In the genomic region with DNA sequence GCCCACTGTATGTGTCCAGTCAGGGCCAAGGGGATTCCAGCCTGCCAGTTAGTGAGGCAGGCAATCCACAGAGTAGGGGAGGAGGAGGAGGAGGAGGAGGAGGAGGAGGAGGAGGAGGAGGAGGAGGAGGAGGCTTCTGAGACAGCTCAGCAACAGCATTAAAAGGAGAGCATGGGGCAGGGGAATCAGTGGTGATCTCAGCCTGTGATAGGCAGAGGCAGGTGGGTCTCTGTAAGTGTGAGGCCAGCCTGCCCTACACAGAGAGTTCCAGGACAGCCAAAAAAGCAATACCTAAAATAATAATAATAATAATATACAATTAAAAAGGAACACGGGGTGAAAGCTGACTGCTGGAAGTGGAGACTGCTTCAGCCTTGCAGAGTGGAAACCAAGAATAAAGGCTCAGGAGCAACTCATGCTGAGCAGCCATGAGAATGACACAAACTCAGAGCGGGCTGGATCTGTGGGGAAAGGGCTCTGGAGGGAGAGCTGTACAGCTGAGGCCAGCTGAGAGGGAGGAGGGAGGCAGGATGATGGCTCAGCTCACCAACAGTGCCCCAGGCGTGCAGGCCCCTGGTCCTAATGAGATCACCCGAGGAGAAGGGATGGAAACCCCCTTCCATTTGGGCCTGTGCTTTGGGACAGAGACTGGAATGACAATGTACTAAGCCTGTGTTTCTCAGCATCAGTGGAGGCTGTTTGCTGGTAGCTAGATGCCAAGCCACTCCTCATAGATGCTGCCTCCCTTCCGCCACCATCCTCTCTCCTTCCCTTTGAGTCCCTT, we compare ENCODE assay signal across 28 mouse cellular contexts. TPM values are rescaled to one million over a fixed set of nuclear protein-coding genes. Genes with fewer than 3 reads are reported as not detected.
DNase-seq lines count a peak whose midpoint lies in the region; ATAC-seq and TF ChIP-seq lines count a peak whose summit lies in the region.
"Had no signal": no experiment of that assay in that cellular context is flagged by ENCODE, and none has a peak within 500 bp of the region (broad histone marks: within the 10 kb centered on the region; RNA-seq: fewer than 3 reads in every experiment).

No protein-coding gene starts in this region.

- no peak for TF ChIP-seq POLR2A in bone marrow, adult 2 months (IDR thresholded peaks at IDR 0.05; ENCODE audit: borderline replicate concordance, control insufficient read depth, low read depth, low read length)
- no peak for TF ChIP-seq POLR2A in myocyte (IDR thresholded peaks at IDR 0.05; ENCODE audit: insufficient read length, low read depth)

- no peak for ATAC-seq in kidney, embryonic 15.5 days (replicated peaks; ENCODE audit: low FRiP score)
- ATAC-seq in megakaryocyte-erythroid progenitor cell, adult 5-6 weeks (replicated peaks; ENCODE audit: low FRiP score, low TSS enrichment, poor library complexity, severe bottlenecking) = no peak
- ATAC-seq in monocyte, adult 5-6 weeks (replicated peaks; ENCODE audit: insufficient number of reproducible peaks, low FRiP score, low TSS enrichment, poor library complexity, severe bottlenecking) = no peak
- ATAC-seq: CD4-positive, CD25-positive, alpha-beta regulatory T cell, adult 4 months; forebrain, embryonic 14.5 days; hindbrain, postnatal 0 days had no signal

- DNase-seq in ES-CJ7 (ENCODE audit: low read depth, low spot score) = peak; percentile 55
- DNase-seq: adrenal gland, adult 2 months; adrenal gland, postnatal 25 days; cerebellum, adult 11 months; cerebellum, adult 8-10 months; cerebellum, postnatal 14 days; embryo, embryonic 11 days; gastrocnemius, adult 2 months; heart, adult 2 months; heart, postnatal 14 days had no signal

- H3ac ChIP-seq in myocyte (ENCODE audit: control insufficient read depth, insufficient read length) = no peak overlapping the region

- H3K27ac ChIP-seq in bone marrow, adult 2 months (ENCODE audit: control insufficient read depth, insufficient read depth, low read depth, low read length, poor library complexity) = peak overlapping the region; percentile 71
- H3K27ac ChIP-seq in kidney, embryonic 15.5 days = no peak overlapping the region
- H3K27ac ChIP-seq: embryonic facial prominence, embryonic 15.5 days; forebrain, embryonic 10.5 days; gastrocnemius, adult 2 months; heart, adult 2 months; heart, embryonic 15.5 days; hindbrain, embryonic 13.5 days; hindbrain, postnatal 0 days had no signal

- H3K79me2 ChIP-seq in myocyte (ENCODE audit: control insufficient read depth, insufficient read depth) = no peaks in the 10 kb centered on the region

- H3K9ac ChIP-seq in kidney, embryonic 15.5 days = no peak overlapping the region
- H3K9ac ChIP-seq: embryonic facial prominence, embryonic 15.5 days; heart, embryonic 15.5 days; hindbrain, embryonic 13.5 days had no signal

- H3K4me1 ChIP-seq in E14TG2a.4 (replicated peaks; ENCODE audit: low read depth, low read length) = peaks cover 64% of the 10 kb centered on the region
- peaks cover 5% of the 10 kb centered on the region; the same call in 1 of the 2 replicates for H3K4me1 ChIP-seq in bone marrow, adult 2 months (ENCODE audit: control insufficient read depth, insufficient read depth, low read length)
- peaks cover 15% of the 10 kb centered on the region; the same call in 1 of the 2 replicates for H3K4me1 ChIP-seq in kidney, embryonic 15.5 days

- H3K4me3 ChIP-seq in E14TG2a.4 (replicated peaks; ENCODE audit: low read length) (peak overlapping the region; percentile 54), myocyte (no peak overlapping the region)
- no peak overlapping the region for H3K4me3 ChIP-seq in bone marrow, adult 2 months (replicated peaks; ENCODE audit: control insufficient read depth, low read depth, low read length)
- no peak overlapping the region for H3K4me3 ChIP-seq in kidney, embryonic 15.5 days (replicated peaks)
- H3K4me3 ChIP-seq: embryonic facial prominence, embryonic 15.5 days; erythroblast, embryonic 14.5 days; forebrain, embryonic 10.5 days; gastrocnemius, adult 2 months; heart, adult 2 months; heart, embryonic 15.5 days; hindbrain, embryonic 13.5 days had no signal

- H3K4me2 ChIP-seq in myocyte (ENCODE audit: low read depth) = peak overlapping the region; percentile 18
- H3K4me2 ChIP-seq in kidney, embryonic 15.5 days = no peak overlapping the region
- H3K4me2 ChIP-seq: embryonic facial prominence, embryonic 15.5 days; heart, embryonic 11.5 days; heart, embryonic 15.5 days; hindbrain, embryonic 13.5 days had no signal

- no peaks in the 10 kb centered on the region for H3K27me3 ChIP-seq in E14TG2a.4 (ENCODE audit: insufficient read depth, low read length)
- H3K27me3 ChIP-seq in myocyte (ENCODE audit: control insufficient read depth, insufficient read depth, insufficient read length) = no peaks in the 10 kb centered on the region
- H3K27me3 ChIP-seq in kidney, embryonic 15.5 days = no peaks in the 10 kb centered on the region
- H3K27me3 ChIP-seq: embryonic facial prominence, embryonic 15.5 days; heart, embryonic 15.5 days; hindbrain, embryonic 13.5 days had no signal

- 65% methylated on average over 5 of the region's 5 CpGs for WGBS in bone marrow, adult 2 months
- 73% methylated on average over 5 of the region's 5 CpGs for WGBS in kidney, embryonic 15.5 days

- no peak for TF ChIP-seq CTCF in E14TG2a.4 (conservative IDR thresholded peaks at IDR 0.05; ENCODE audit: low read length)
- no peak for TF ChIP-seq CTCF in bone marrow, adult 2 months (IDR thresholded peaks at IDR 0.05; ENCODE audit: control insufficient read depth, insufficient read depth, low read length)

- H3K36me3 ChIP-seq in E14TG2a.4 (ENCODE audit: insufficient read depth, low read length) = peaks cover 26% of the 10 kb centered on the region
- no peaks in the 10 kb centered on the region for H3K36me3 ChIP-seq in myocyte (ENCODE audit: control insufficient read depth, insufficient read depth)
- H3K36me3 ChIP-seq in kidney, embryonic 15.5 days = no peaks in the 10 kb centered on the region
- H3K36me3 ChIP-seq: embryonic facial prominence, embryonic 15.5 days; forebrain, embryonic 10.5 days; G1E; heart, embryonic 15.5 days; hindbrain, embryonic 13.5 days had no signal

- peaks cover 31% of the 10 kb centered on the region for H3K9me3 ChIP-seq in E14TG2a.4 (ENCODE audit: low read length)
- H3K9me3 ChIP-seq in kidney, embryonic 15.5 days (replicated peaks) = no peaks in the 10 kb centered on the region
- H3K9me3 ChIP-seq: embryonic facial prominence, embryonic 15.5 days; forebrain, embryonic 10.5 days; heart, embryonic 15.5 days; hindbrain, embryonic 13.5 days had no signal

TF ChIP-seq in myocyte, 11 proteins besides CTCF, POLR2A, EP300 and RAD21:
- TF ChIP-seq POLR2AphosphoS2 (IDR thresholded peaks at IDR 0.05; ENCODE audit: insufficient read length, low read depth) (no peak), MAX (IDR thresholded peaks at IDR 0.05; ENCODE audit: low read depth) (no peak), USF1 (IDR thresholded peaks at IDR 0.05; ENCODE audit: low read depth) (no peak), MYOD1 (IDR thresholded peaks at IDR 0.05; ENCODE audit: control insufficient read depth in 1 of 3, insufficient read length in 2 of 3, low read depth in 2 of 3) (peak in 2 of 3 experiments; percentile 82 to 92)

RNA-seq across cellular contexts. Expression of gene Plekhg6, which starts 54.3 kb away (rescaled TPM):
- 0.45 TPM in 1 of 2 replicates, not detected in the other for polyA plus RNA-seq in bone marrow, adult 2 months (2011; ENCODE audit: insufficient read depth, insufficient read length, low replicate concordance, missing spikeins)
- 0.14 TPM for polyA plus RNA-seq in myocyte (2012; fragmentation: generic; extraction: Trizol)
- 4.7 and 4.9 TPM in 2 replicates for polyA plus RNA-seq in kidney, embryonic 15.5 days (2015; fragmentation: Nextera tagmentation; extraction: Ambion mirVana)
- total RNA-seq in megakaryocyte-erythroid progenitor cell, adult 5-6 weeks (2014; fragmentation: Nextera tagmentation) = not detected in 2 replicates
- total RNA-seq in megakaryocyte-erythroid progenitor cell, adult 5-6 weeks (2017) = not detected in 2 replicates
- total RNA-seq in monocyte, adult 5-6 weeks (2017) = not detected in 3 replicates
- total RNA-seq: common myeloid progenitor, adult 5-6 weeks; G1E; gastrocnemius, adult 2 months; heart, postnatal 14 days had no signal
- polyA plus RNA-seq: activated CD4-positive, CD25-positive, alpha-beta regulatory T cell, adult 4 months; erythroblast, embryonic 14.5 days; forebrain, embryonic 14.5 days; G1E; heart, embryonic 11.5 days had no signal

RNA-seq across cellular contexts. Expression of gene Cd9, which starts 59.7 kb away (rescaled TPM):
- 60.4 and 90.4 TPM in 2 replicates for polyA plus RNA-seq in bone marrow, adult 2 months (2011; ENCODE audit: insufficient read depth, insufficient read length, low replicate concordance, missing spikeins)
- polyA plus RNA-seq in myocyte (2012; fragmentation: generic; extraction: Trizol) = 216 TPM
- polyA plus RNA-seq in kidney, embryonic 15.5 days (2015; fragmentation: Nextera tagmentation; extraction: Ambion mirVana) = 137 and 148 TPM in 2 replicates
- 9.5 and 11.8 TPM in 2 replicates for total RNA-seq in megakaryocyte-erythroid progenitor cell, adult 5-6 weeks (2014; fragmentation: Nextera tagmentation)
- 34.1 and 40.0 TPM in 2 replicates for total RNA-seq in megakaryocyte-erythroid progenitor cell, adult 5-6 weeks (2017)
- total RNA-seq in monocyte, adult 5-6 weeks (2017) = 490 to 606 TPM (median 578 TPM) in 3 replicates
- total RNA-seq: G1E had no signal
- polyA plus RNA-seq: erythroblast, embryonic 14.5 days; G1E had no signal
